Mouse (Mus musculus): ENCODE measurements around the gene Gm13083.
"Not testable (repeated sequence)": the region's sequence is repeated elsewhere in the genome, so short reads cannot be mapped to it uniquely, and the experiment has no call there.

Gm13083 gene

DNA sequence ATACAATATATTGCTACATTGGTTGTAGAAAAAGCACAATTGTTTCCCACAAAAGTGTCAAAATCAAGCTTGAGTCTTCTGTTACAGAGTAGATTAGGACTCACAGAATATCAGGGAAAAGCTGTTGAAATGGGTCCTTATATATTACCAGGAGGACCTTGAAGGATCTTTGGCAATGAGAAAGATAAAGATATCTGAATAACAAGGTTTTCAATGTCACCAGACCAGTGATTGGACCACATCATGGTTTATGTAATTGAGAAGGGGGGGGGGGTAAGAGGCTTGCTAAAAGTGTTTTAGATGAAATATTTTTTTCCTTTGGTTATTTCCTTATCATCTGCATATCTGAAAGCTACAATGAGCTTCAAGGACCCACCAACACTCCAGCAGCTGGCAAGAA is at the start of gene Gm13083:
Gene Gm13083, plus strand, starts transcription at position 301 of the 400 bp plus-strand sequence.
- DNase-seq (ENCODE audit: low read depth in 1 of 2, low spot score in 2 of 2), result not testable (repeated sequence)

DNA sequence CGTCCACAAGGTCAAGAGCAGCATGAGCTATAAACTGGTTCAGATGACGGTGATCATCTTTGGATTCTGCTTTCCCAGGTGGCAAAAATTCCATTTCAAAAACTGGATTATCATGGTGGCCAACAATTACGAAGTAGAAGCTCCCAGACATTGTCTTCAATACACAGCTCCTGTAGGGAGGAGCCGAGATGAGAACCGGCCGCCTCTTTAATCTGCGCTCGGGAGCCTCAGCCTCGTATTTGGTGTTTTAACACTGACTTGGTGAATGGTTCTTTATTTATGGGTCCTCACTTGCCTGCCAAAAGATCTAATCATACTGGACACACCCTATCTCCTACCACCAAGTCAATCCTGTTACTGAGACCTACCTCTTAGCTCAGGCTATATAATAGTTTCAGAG is 2.9 kb upstream of the Gm13083 start:
- not testable (repeated sequence) for DNase-seq (ENCODE audit: low read depth in 1 of 2, low spot score in 2 of 2)

DNA sequence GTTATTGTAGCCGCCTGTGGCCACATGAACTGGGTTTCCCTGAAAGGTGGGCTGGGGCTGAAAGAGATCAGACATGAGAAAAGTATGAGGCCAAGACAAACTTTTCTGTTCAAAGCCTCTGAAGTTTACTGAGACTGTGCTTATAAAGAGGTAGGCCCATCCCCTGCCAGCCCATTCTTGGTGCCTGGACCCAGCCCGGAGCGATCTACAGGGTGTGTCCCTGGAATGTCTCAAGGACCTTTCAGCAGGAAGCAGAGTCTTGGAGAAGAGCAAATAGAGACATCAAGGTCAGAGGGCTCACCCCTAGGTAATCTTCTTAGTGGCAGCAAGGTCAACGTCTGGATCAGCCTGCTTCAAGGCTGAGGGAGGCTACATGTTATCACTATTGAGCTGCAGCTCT is 3.3 kb downstream of the Gm13083 start:
- not testable (repeated sequence) for DNase-seq (ENCODE audit: low read depth in 1 of 2, low spot score in 2 of 2)

DNA sequence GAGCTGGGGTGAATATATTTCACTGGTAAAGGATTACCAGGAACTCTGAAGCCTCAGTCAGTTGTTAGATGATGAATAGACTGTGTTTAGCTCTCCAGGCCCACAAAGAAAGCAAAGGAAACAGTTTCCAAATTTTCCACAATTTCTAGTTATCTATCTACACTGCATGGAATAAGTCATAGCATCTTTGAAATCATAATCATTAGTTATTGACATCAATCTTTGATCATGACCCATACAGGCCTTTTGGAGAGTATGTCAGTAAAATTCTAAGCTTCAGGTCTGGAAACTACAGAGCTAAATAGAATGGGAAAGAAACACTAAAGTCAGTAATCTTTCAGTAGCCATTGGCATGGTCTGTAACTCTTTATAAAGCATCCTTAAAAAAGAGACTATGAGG is 42.3 kb downstream of the Gm13083 start, which contains the start of gene Gm13088:
Gene Gm13088, minus strand, starts transcription at position 101 of the 400 bp plus-strand sequence.
- DNase-seq (ENCODE audit: low read depth in 1 of 2, low spot score in 2 of 2), result not testable (repeated sequence)

Measured in monocyte, adult 2 months (primary cell).